Mouse (Mus musculus) left cerebral cortex, adult 2 months (tissue): Measurements from ENCODE around the gene Calml4. TPM values are rescaled to one million over a fixed set of nuclear protein-coding genes. Genes with fewer than 3 reads are reported as not detected.
A peak's percentile ranks its signal among the peaks of the same experiment; 100 is the strongest.
"Not testable (repeated sequence)": the region's sequence is repeated elsewhere in the genome, so short reads cannot be mapped to it uniquely, and the experiment has no call there.

Experiments
- DNase-seq, 2 experiments: peaks; one replicate each; pipeline ENCODE4 v3.0.0; 2021 to 2022; ENCODE audit warnings: low spot score in 2 of 2, mixed read lengths in 1 of 2; ENCODE audit errors: extremely low spot score in 1 of 2
- H3K27ac ChIP-seq: fragments of 200-600 bp; 2 replicates; pipeline ENCODE4 v1.8.1; 2022
- H3K4me3 ChIP-seq: fragments of 200-600 bp; 2 replicates; pipeline ENCODE4 v1.8.1; 2022
- CTCF ChIP-seq: fragments of 200-600 bp; IDR thresholded peaks from 2 replicates; pipeline ENCODE4 v1.8.1; 2022; ENCODE audit warnings: antibody characterized with exemption, mild to moderate bottlenecking, moderate library complexity
- intact Hi-C: fragments of 180-260 bp; cut with DNase I; formaldehyde crosslinking; loops from one replicate; pipeline ENCODE4 v1.15.1; 2025
- total RNA-seq, 2 experiments: library from RNA; stranded (reverse); gene quantifications; 2 replicates each; pipeline ENCODE4 v1.2.3; 2021

The Calml4 gene
- total RNA-seq, 2 experiments from 2014 or later, result 0.75 to 1.1 TPM

GRCm38 (mm10) chr9:62860866-62861265 is 3.0 kb downstream of the Calml4 start:
- no peak overlapping the region for H3K27ac ChIP-seq
- no peak for TF ChIP-seq CTCF
- DNase-seq, result no peak
- intact Hi-C loops, result no loop called here
- H3K4me3 ChIP-seq, result no peak overlapping the region

- DNase-seq, H3K4me3 ChIP-seq, intact Hi-C loops, H3K27ac ChIP-seq: not testable (repeated sequence)
Measured at GRCm38 (mm10) chr9:62869236-62869635, 11.4 kb downstream of the Calml4 start.

GRCm38 (mm10) chr9:62870728-62871127 is 12.8 kb downstream of the Calml4 start:
- H3K4me3 ChIP-seq, result no peak overlapping the region
- no peak for TF ChIP-seq CTCF
- DNase-seq, result no peak
- intact Hi-C loops, result no loop called here
- no peak overlapping the region for H3K27ac ChIP-seq

GRCm38 (mm10) chr9:62876966-62877616 is 19.2 kb downstream of the Calml4 start:
- TF ChIP-seq CTCF, result no peak

DNA sequence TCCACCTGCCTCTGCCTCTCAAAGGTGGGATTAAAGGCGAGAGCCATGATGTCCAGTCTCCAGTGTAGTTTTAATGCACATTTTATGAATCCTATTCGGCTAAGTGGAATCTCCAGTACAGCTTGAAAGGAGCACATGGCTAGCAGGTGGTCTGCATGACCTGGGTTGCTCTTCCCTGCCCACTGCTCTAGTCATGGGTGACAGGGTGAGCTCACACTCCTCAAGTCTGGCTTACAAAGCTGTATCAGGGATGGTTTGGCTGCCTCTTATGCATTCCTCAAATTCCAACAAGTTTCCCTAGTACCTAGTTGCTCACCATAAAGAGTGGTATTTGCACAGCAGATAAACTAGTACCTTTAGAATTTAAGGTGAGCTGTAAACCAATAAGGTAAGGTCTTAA is 19.9 kb downstream of the Calml4 start:
- Histone ChIP-seq H3K4me3 (no peak overlapping the region), H3K27ac (no peak overlapping the region)
- intact Hi-C loops, result no loop called here
- DNase-seq, result no peak
- no peak for TF ChIP-seq CTCF

More at GRCm38 (mm10) chr9:62876966-62877616, 19.2 kb downstream of the Calml4 start:
- no peak overlapping the region for H3K4me3 ChIP-seq
- no peak for DNase-seq
- H3K27ac ChIP-seq, result no peak overlapping the region
- intact Hi-C loops, result no loop called here

DNA sequence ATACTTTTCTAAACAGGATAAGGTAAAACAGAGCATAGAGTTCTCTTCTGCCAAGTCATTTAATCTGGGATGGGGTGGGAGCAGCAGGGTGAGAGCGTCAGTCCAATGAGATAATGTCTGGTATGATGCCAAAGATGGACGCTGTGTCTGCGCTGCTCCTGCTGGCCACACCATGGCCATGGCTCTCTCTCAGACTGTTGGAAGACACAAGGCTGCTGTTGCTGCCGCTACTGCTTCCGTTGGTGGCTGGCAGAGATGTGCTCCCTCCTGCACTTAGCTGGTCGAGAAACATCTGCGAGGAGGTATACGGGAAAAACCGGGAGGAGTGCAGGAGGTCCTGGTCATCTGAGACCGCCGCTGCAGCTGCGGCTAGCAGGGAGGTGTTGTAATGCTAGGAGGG is 24.0 kb downstream of the Calml4 start:
- Histone ChIP-seq H3K4me3 (no peak overlapping the region), H3K27ac (no peak overlapping the region)
- intact Hi-C loops, result no loop called here
- DNase-seq, result no peak
- no peak; the same call in 1 of the 2 replicates for TF ChIP-seq CTCF

- Histone ChIP-seq H3K27ac (no peak overlapping the region), H3K4me3 (no peak overlapping the region)
- intact Hi-C loops, result loop anchor here (5.0 to 10.0 kb wide), 2 partner anchors 78 to 470 kb away; no protein-coding TSS in a partner anchor
- TF ChIP-seq CTCF, result no peak
- no peak for DNase-seq
Measured at GRCm38 (mm10) chr9:62894486-62894885, 36.6 kb downstream of the Calml4 start.

- H3K4me3 ChIP-seq, result no peak overlapping the region
- DNase-seq, result no peak
- intact Hi-C loops, result no loop called here
- H3K27ac ChIP-seq, result no peak overlapping the region
- no peak for TF ChIP-seq CTCF
Measured at GRCm38 (mm10) chr9:62901736-62902135, 43.9 kb downstream of the Calml4 start.

GRCm38 (mm10) chr9:62903841-62904240 is 46.0 kb downstream of the Calml4 start:
- no peak for DNase-seq
- TF ChIP-seq CTCF, result no peak
- H3K4me3 ChIP-seq, result no peak overlapping the region
- H3K27ac ChIP-seq, result no peak overlapping the region
- intact Hi-C loops, result no loop called here

DNA sequence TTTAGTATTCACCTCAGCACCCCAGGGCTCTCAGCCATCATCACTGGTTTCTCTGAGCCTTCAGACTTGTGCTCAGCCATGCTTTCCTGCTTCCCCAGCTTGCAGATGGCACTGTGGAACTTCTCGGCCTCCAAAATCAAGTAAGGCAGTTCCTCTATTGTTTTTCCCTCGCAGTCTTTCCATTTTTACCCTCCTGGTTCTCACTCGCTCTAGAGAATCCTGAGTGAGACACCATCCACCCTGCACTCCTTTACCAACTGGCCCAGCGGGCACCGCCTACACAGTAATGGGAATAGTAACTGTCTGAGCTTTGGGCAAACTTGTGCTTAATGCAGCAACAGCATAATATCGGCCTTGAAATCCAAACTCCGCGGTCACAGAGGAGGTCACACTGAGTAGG is 47.2 kb downstream of the Calml4 start:
- DNase-seq, result no peak
- Histone ChIP-seq H3K27ac (no peak overlapping the region; the same call in 1 of the 2 replicates), H3K4me3 (no peak overlapping the region)
- TF ChIP-seq CTCF, result no peak
- intact Hi-C loops, result no loop called here

DNA sequence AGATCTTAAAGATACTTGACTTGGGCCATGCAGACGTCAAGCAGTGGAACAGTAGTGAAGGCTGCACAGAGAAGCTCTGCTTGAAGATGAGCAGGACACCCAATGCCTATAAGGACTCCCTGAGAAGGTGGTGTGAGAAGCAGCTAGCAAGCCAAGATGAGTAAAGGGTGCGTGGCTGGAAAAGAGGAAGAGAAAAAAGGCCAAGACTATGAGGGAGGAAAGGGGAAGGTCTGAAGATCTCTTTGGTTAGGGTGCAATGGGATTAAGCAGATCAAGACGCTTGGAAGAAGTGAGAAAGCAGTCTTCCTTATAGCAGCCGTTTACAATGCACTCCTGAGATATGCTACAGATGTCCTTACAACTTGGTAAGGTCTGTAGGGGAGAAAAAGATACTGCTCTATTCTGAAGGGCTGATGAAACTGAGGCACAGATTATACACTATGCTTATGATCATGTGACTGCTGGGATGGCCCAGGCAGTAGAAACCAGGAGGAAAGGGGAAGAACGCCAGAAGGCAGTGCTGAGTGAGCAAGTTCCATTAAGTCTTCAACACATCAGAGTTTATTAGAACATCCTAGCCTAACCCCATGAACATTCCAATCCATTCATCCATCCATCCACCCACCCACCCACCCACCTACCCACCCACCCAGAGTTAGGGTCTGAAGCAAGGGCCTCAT is 55.6 kb downstream of the Calml4 start:
- no peak overlapping the region for H3K4me3 ChIP-seq
- intact Hi-C loops, result no loop called here
- no peak for DNase-seq
- no peak overlapping the region for H3K27ac ChIP-seq
- TF ChIP-seq CTCF, result no peak

GRCm38 (mm10) chr9:62917059-62917458 is 59.2 kb downstream of the Calml4 start:
- intact Hi-C loops, result no loop called here
- no peak overlapping the region for H3K27ac ChIP-seq
- no peak for TF ChIP-seq CTCF
- no peak overlapping the region for H3K4me3 ChIP-seq
- no peak for DNase-seq

GRCm38 (mm10) chr9:62920877-62921276 is 63.0 kb downstream of the Calml4 start:
- peak overlapping the region; percentile 3; the same call in 1 of the 2 replicates for H3K27ac ChIP-seq

More at GRCm38 (mm10) chr9:62920877-62921276, 63.0 kb downstream of the Calml4 start:
- intact Hi-C loops, result loop anchor here (5.0 kb wide), 1 partner anchor 201 kb away; no protein-coding TSS in a partner anchor
- no peak for DNase-seq
- TF ChIP-seq CTCF, result no peak
- no peak overlapping the region for H3K4me3 ChIP-seq
